Mouse (Mus musculus): ENCODE measurements around the gene Leap2.
"Not testable (repeated sequence)": the region's sequence is repeated elsewhere in the genome, so short reads cannot be mapped to it uniquely, and the experiment has no call there.

Gene Leap2

GRCm38 (mm10) chr11:53436338-53436737 lies 13.4 kb upstream of the Leap2 start:
- no peak for DNase-seq

- no peak for DNase-seq
Observed at GRCm38 (mm10) chr11:53435504-53435903, 12.5 kb upstream of the Leap2 start.

- no peak for DNase-seq
Observed at GRCm38 (mm10) chr11:53433057-53433456, 10.1 kb upstream of the Leap2 start.

- DNase-seq, result no peak
Observed at GRCm38 (mm10) chr11:53431347-53432056, 8.5 kb upstream of the Leap2 start.

DNA sequence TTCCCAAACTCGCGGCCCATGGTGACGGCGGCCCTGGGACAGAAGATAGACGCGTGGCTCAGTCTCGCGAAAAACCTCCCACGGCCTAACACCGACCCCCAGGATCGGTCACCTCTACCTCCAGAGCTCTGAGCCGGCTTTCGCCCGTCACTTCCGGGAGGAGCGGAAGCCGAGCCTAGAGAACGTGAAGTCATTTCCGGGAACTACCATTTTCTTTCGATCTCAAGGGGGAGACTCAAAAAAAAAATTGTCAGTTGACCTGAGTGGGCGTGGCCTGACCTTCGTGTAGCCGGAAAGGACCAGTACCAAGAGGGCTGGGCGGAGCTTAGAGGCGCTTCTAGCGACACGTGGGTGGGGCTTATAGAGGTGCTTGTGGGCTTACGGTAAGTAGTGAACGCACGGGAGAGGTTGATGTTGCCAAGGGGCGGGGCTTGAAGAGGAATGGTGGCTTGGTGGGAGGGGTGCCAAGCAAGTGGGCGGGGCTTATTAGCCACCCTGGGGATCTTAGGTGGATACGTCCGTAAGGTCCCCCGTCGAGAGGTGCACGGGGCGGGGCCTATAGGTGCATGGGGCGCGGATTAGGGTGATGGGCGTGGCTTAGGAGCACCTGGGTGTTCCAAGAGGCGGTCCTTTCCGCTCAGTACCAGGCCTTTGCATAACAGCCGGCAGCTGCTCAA lies 7.8 kb upstream of the Leap2 start, which contains the start of the genes Uqcrq and Gdf9:
Gene Uqcrq (minus strand): TSS at position 162 of the 677 bp plus-strand sequence.
Gene Gdf9 (plus strand): TSS at position 354 of the 677 bp plus-strand sequence.
- peak; percentile 99 for DNase-seq

GRCm38 (mm10) chr11:53430300-53430669 lies 7.3 kb upstream of the Leap2 start:
- no peak for DNase-seq

DNA sequence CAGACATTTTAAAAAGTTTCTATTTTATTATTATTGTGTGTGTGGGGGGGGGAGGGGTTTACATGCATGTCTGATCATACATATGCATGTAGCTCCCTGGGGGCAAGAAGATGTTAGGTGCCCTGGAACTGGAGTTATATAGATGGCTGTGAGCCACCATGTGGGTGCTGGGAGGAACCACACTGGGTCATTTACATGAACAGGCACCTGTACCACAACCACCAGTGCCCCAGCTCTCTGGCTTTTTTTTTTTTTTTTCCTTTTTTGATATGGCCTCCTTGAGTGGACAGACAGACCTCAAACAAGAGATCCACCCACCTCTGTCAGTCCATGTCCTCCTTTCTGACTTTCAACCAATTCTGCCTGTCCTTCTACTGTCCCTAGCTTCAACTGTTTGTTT lies 6.2 kb upstream of the Leap2 start:
- no peak for DNase-seq

- no peak for DNase-seq
Observed at GRCm38 (mm10) chr11:53428716-53429057, 5.7 kb upstream of the Leap2 start.

DNA sequence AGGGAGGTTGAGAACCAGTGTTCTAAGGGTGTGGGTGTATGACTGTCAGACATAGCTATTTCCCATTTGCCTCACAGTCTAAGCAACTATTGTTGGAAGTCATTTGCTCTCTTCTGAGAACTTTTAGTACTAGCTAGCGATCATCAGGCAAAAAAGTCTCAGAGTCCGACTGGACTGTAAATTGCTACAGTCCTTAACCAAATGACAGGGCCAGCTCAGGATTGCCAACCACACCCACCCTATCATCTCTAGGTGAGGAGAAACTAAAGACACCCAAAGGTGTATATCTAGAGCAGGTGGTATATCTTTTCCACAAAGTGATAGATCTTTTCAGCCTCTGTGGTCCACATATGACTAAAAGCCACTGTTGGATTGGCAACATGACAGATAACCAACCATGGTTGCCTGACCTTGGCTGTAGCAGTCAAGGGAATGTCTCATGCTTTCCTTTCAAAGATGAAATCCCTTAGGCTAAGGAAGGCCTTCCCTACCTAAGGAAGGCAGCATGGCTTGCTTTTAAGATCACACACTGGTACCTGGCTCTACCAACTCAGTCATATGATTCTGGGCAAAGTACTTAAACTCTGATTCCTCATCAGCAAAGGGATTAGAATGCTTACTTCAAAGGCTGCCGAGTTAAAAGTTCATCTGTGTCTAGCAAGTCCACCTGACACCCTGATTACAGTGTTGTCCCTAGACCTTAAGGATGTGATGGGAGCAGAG lies 5.2 kb upstream of the Leap2 start:
- DNase-seq, result no peak

DNA sequence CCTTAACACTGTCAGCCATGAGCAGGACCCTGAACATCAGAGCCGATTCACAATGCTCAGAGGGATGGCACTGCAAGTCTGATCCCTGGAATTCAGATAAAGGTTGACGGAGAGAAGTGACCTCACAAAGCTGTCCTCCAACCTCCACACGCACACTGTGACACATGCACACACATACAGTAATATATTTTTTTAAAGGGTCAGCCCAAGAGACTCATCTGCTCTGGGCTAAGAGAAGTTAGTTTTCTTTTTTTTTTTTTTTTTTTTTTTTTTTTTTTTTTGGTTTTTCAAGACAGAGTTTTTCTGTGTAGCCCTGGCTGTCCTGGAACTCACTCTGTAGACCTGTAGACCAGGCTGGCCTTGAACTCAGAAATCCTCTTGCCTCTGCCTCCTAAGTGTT lies 3.9 kb upstream of the Leap2 start:
- not testable (repeated sequence) for DNase-seq

- DNase-seq, result no peak
Observed at GRCm38 (mm10) chr11:53425711-53426255, 2.8 kb upstream of the Leap2 start.

DNA sequence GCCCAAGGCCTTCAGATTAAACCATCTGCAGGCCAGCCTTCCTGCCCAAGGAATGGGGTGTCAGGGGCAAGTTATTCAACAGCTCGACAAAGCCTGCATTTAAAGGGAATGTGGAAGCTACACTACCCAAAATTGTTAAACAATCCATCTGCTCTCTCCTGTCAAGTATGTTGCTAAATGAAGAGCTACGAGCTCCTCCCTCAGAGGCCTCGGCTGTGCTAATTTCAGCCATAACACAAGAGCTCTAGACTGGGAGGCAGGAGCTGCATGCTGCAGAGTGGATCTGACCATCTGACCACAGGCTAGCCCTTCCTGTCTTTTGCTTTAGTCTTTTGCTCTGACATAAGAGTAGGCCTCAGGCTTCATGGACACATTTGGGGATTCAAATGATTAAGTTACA lies 2.3 kb upstream of the Leap2 start:
- DNase-seq, result no peak

GRCm38 (mm10) chr11:53424826-53425225 lies 1.9 kb upstream of the Leap2 start:
- no peak for DNase-seq

GRCm38 (mm10) chr11:53418048-53418447 lies 4.9 kb downstream of the Leap2 start:
- DNase-seq, result no peak

GRCm38 (mm10) chr11:53413871-53414270 lies 9.1 kb downstream of the Leap2 start:
- no peak for DNase-seq

GRCm38 (mm10) chr11:53411738-53412137 lies 11.2 kb downstream of the Leap2 start:
- DNase-seq, result no peak

DNA sequence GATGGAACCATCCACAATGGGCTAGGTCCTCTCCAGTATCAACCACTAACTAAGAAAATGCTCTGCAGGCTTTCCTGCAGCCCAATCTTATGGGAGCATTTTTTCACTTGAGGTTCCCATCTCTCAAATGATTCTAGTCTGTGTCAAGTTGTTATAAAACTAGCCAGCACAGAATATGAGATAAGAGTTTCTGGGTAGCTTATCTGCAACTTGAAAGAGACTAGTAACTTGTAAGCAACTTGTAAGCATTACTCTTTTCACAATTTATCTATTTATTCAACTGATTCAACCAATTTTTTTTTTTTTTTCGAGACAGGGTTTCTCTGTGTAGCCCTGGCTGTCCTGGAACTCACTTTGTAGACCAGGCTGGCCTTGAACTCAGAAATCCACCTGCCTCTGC lies 19.3 kb downstream of the Leap2 start:
- no peak for DNase-seq

DNA sequence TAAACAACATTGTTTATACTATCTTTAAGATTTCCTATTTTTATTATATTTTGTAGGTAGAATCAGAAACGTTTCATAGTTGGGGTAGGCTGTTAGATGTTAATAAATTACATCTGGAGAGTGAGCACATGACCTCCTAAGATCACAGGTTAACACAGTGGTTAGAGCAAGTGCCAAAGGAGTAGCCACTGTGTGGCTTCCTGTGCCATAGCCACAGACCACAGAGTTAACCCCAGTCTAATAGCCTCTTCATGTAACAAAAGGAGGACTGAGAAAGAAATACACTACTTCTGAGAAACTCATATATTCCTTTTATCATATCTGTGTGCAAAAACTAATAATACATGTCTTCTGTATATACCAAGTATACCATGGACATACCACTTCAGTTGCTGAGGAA lies 29.1 kb downstream of the Leap2 start:
- no peak for DNase-seq

DNA sequence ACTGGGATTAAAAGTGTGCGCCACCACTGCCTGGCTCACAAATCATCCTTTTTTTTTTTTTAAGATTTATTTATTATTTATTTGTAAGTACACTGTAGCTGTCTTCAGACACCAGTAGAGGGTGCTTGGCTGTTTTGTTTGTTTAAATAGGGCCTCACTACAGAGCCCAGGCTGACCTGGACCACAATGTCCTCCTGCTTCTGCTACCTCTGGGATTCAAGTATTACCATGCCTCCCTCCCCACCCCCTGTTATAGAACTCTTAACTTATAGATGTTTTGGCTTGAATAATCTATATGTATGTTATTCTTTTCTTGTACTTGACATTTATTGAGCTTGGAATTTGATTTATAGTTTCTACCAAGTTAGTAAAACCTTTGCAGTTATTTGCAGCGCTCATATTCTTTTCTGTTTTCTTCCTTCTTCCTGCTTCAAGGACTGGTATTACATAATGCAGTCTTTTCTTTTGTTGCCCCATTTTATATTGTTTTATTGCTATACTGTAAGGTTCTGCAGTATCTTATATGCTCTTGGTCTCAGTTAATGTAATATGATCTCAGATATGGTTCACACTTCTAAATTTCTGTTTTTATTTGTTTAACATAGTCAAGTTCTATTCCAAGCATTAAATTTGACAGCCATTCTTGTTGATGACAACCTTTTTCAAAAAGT lies 39.1 kb downstream of the Leap2 start:
- no peak for DNase-seq

DNA sequence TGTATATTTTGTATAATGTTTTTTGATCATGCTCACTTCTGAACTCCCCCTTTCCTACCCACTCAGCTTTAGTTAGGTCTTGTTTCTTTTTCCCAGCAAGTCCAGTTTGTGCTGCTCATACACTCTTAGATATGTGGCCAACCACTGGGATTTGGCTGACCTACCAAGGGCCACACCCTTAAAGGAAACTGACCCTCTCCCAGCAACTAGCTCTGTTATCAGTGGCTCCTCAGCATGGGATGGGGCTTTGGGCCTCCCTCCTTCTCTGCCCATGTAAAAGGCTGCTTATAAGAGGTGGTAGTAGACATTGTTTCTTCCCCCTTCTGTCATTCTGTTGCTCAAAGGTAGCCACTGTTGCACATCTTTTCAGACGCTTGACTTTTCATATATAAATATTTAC lies 44.1 kb downstream of the Leap2 start:
- no peak for DNase-seq

Data from thymus, postnatal 14 days (tissue).